Mouse (Mus musculus) MEL (cell line): ENCODE results near the gene Gbp9. TPM values are rescaled to one million over a fixed set of nuclear protein-coding genes. Genes with fewer than 3 reads are reported as not detected.

Experiments
- polyA plus RNA-seq, 2 experiments: library from polyadenylated mRNA; stranded (reverse) in 1 of 2; unstranded in 1 of 2; fragments of >175 nt in 1 of 2; fragments of >200 nt in 1 of 2; gene quantifications; 2 replicates each; pipeline versions ENCODE4 v1.2.1 to v1.2.4; 2012; ENCODE audit warnings: low replicate concordance in 2 of 2, low read depth in 1 of 2; ENCODE audit not compliant: insufficient read length in 2 of 2, insufficient read depth in 1 of 2, missing spikeins in 1 of 2
- total RNA-seq: library from RNA; depleted of rRNA; stranded (reverse); fragments of 300-350 nt; gene quantifications from 2 replicates; pipeline ENCODE4 v1.2.3, GENCODE M21; 2012; rRNA removed

Gbp9 gene
- total and polyA plus RNA-seq, 3 experiments = 0.10 to 0.19 TPM; not detected in 1

Other genes with a start within 250 kb of the Gbp9 start
- not detected in 2 replicates for gene Abcg3, start 156.8 kb downstream of the Gbp9 start, total RNA-seq
- gene Abcg3, start 156.8 kb downstream of the Gbp9 start, polyA plus RNA-seq = not detected
- gene Gbp8, start within 50 bp of the Gbp9 start, total RNA-seq = not detected in 2 replicates
- not detected for gene Gbp8, start within 50 bp of the Gbp9 start, polyA plus RNA-seq
- not detected in 2 replicates for gene Gbp4, start within 50 bp of the Gbp9 start, total RNA-seq
- not detected for gene Gbp4, start within 50 bp of the Gbp9 start, polyA plus RNA-seq
- gene Gbp10, start 100.0 kb upstream of the Gbp9 start, total RNA-seq = not detected in 2 replicates
- gene Gbp10, start 100.0 kb upstream of the Gbp9 start, polyA plus RNA-seq = not detected
- gene Gm43302, start 154.2 kb upstream of the Gbp9 start, total RNA-seq = not detected in 2 replicates
- gene Gm43302, start 154.2 kb upstream of the Gbp9 start, polyA plus RNA-seq = not detected
- 0.15 TPM in 1 of 2 replicates, not detected in the other for gene Gbp6, start 154.2 kb upstream of the Gbp9 start, total RNA-seq
- gene Gbp6, start 154.2 kb upstream of the Gbp9 start, polyA plus RNA-seq = not detected